ENCODE assay signal across 8 mouse cellular contexts in genomic region chr2:103690425-103690824, GRCm38 (mm10).
DNase-seq lines count a peak whose midpoint lies in the region; ATAC-seq lines count a peak whose summit lies in the region.

No protein-coding gene starts in this region.

- H3K4me3 ChIP-seq in embryonic facial prominence, embryonic 11.5 days (ENCODE audit: low read depth, low read length), result no peak overlapping the region
- no peak overlapping the region for H3K4me3 ChIP-seq in heart, embryonic 16.5 days (ENCODE audit: low read length)
- no peak overlapping the region for H3K4me3 ChIP-seq in limb, embryonic 13.5 days

- no peak for ATAC-seq in embryonic facial prominence, embryonic 11.5 days (replicated peaks; ENCODE audit: insufficient number of reproducible peaks, low FRiP score, low TSS enrichment, low read depth)
- peak; percentile 47; the same call in 1 of the 2 replicates for ATAC-seq in heart, embryonic 16.5 days (replicated peaks; ENCODE audit: extremely low read depth, insufficient read depth, low FRiP score)
- ATAC-seq in limb, embryonic 13.5 days (ENCODE audit: low FRiP score, low read depth), result no peak

- no peaks in the 10 kb centered on the region for H3K27me3 ChIP-seq in embryonic facial prominence, embryonic 11.5 days (ENCODE audit: control insufficient read depth, insufficient read depth, low read length)
- H3K27me3 ChIP-seq in heart, embryonic 16.5 days (ENCODE audit: control insufficient read depth, insufficient read depth, low read length), result no peaks in the 10 kb centered on the region
- no peaks in the 10 kb centered on the region for H3K27me3 ChIP-seq in limb, embryonic 13.5 days

- peak; percentile 18 to 23 for DNase-seq in left cerebral cortex, adult 18-20 months (ENCODE audit: low spot score in 2 of 2)
- DNase-seq in left cerebral cortex, adult 11 months (ENCODE audit: low spot score), result no peak
- DNase-seq in embryonic facial prominence, embryonic 11.5 days (ENCODE audit: low spot score), result no peak
- DNase-seq in c-Kit-positive CD71-positive TER-119-positive erythroid progenitor cells, embryonic 14.5 days (ENCODE audit: low spot score), result no peak
- no peak for DNase-seq in kidney, postnatal 14 days
- no peak for DNase-seq in gastrocnemius, adult 18-20 months (ENCODE audit: low spot score)

- no peak overlapping the region for H3K9ac ChIP-seq in embryonic facial prominence, embryonic 11.5 days (replicated peaks; ENCODE audit: low read length)
- peak overlapping the region; percentile 28; the same call in 1 of the 2 replicates for H3K9ac ChIP-seq in heart, embryonic 16.5 days (ENCODE audit: low read length)
- H3K9ac ChIP-seq in limb, embryonic 13.5 days, result no peak overlapping the region

- WGBS in embryonic facial prominence, embryonic 11.5 days, result 39% methylated on average over 6 of the region's 6 CpGs
- 40% methylated on average over 6 of the region's 6 CpGs for WGBS in heart, embryonic 16.5 days
- WGBS in limb, embryonic 13.5 days, result 71% methylated on average over 6 of the region's 6 CpGs

- H3K9me3 ChIP-seq in embryonic facial prominence, embryonic 11.5 days (replicated peaks; ENCODE audit: control insufficient read depth, low read length), result no peaks in the 10 kb centered on the region
- no peaks in the 10 kb centered on the region for H3K9me3 ChIP-seq in heart, embryonic 16.5 days (replicated peaks; ENCODE audit: control insufficient read depth, low read length)
- H3K9me3 ChIP-seq in limb, embryonic 13.5 days, result no peaks in the 10 kb centered on the region

- no peak overlapping the region for H3K4me2 ChIP-seq in embryonic facial prominence, embryonic 11.5 days (ENCODE audit: low read depth, low read length)
- no peak overlapping the region for H3K4me2 ChIP-seq in heart, embryonic 16.5 days (ENCODE audit: low read depth, low read length)
- no peak overlapping the region for H3K4me2 ChIP-seq in limb, embryonic 13.5 days (replicated peaks)

- no peaks in the 10 kb centered on the region; the same call in none of the 2 replicates for H3K4me1 ChIP-seq in embryonic facial prominence, embryonic 11.5 days (ENCODE audit: control insufficient read depth, insufficient read depth, low read length)
- H3K4me1 ChIP-seq in heart, embryonic 16.5 days (ENCODE audit: control insufficient read depth, insufficient read depth, low read length), result peaks cover 23% of the 10 kb centered on the region
- H3K4me1 ChIP-seq in limb, embryonic 13.5 days, result peaks cover 40% of the 10 kb centered on the region

- no peaks in the 10 kb centered on the region for H3K36me3 ChIP-seq in embryonic facial prominence, embryonic 11.5 days (replicated peaks; ENCODE audit: control insufficient read depth, insufficient read depth, low read depth, low read length)
- no peaks in the 10 kb centered on the region for H3K36me3 ChIP-seq in heart, embryonic 16.5 days (ENCODE audit: control insufficient read depth, insufficient read depth)
- H3K36me3 ChIP-seq in limb, embryonic 13.5 days, result peaks cover 24% of the 10 kb centered on the region

- 0 out of 2 replicates have a peak overlapping the region, but pooled peaks have one; percentile 13 for H3K27ac ChIP-seq in embryonic facial prominence, embryonic 11.5 days (replicated peaks; ENCODE audit: low read depth, low read length)
- H3K27ac ChIP-seq in heart, embryonic 16.5 days (ENCODE audit: low read length), result peak overlapping the region; percentile 63
- peak overlapping the region; percentile 44; the same call in 1 of the 2 replicates for H3K27ac ChIP-seq in limb, embryonic 13.5 days

Comparison
In these comparisons a context has a peak if more than half of its experiments do, and no peak if none do; other contexts are left out.
1. DNase-seq: peak in left cerebral cortex, adult 18-20 months (2 of 2); none in left cerebral cortex, adult 11 months (single experiment), embryonic facial prominence, embryonic 11.5 days (single experiment), c-Kit-positive CD71-positive TER-119-positive erythroid progenitor cells, embryonic 14.5 days (single experiment), kidney, postnatal 14 days (single experiment) and gastrocnemius, adult 18-20 months (single experiment).
2. H3K27ac ChIP-seq: peak in every context shown above with its lines; median percentile 63 in heart, embryonic 16.5 days; 44 in limb, embryonic 13.5 days; 13 in embryonic facial prominence, embryonic 11.5 days.